Mouse (Mus musculus): ENCODE measurements around the gene Osbpl11.
A peak's percentile ranks its signal among the peaks of the same experiment; 100 is the strongest.
"Not testable (repeated sequence)": the region's sequence is repeated elsewhere in the genome, so short reads cannot be mapped to it uniquely, and the experiment has no call there.

The Osbpl11 gene

DNA sequence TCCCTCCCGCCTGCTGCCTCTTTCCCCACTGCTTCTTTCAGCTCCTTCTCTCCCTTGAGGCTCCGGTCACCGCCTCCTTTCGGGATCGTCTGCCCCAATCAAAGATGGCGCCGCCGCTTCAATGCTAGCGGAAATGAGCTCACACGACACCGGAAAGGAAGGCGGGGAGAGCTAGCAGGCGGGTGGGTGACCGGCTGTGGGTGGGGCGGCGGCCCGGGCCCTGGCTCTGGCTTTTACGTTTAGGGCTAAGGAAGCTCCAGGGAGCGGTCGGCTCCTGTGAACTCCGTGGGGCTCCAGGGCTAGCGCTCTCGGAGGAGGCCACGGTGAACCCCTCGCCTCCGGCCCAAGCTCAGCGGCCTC lies at the start of gene Osbpl11:
Gene Osbpl11 (plus strand): TSS at position 171 of the 360 bp plus-strand sequence.
- DNase-seq = peak; percentile 95

- no peak for DNase-seq
These were observed 49.7 kb upstream of the Osbpl11 start for GRCm38 (mm10) chr16:33135167-33135566.

- not testable (repeated sequence) for DNase-seq
These were observed 45.8 kb upstream of the Osbpl11 start for GRCm38 (mm10) chr16:33139061-33139460.

DNA sequence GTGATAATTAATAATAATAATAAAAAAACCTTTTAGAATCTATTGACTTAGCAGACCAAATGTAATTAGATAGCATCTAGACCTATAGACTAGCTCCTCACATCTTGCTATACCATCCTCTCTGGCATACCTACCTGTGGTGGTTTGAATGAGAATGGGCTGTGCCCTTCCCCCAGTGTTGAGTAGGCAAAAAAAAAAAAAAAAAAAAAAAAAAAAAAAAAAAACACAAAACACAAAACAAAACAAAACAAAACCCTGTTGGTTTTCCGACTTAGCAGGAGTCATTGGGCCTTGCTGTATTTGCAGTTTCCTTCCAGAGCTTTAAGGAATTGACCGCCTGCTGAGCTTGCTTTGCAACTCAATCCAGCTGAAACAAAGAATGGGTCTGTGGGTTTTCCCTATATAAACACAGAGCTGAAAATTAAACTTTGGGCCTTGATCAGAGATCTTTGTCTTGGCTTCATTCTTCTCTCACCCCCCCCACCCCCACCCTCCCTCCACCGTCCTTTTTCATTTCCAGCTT lies 43.1 kb upstream of the Osbpl11 start:
- no peak for DNase-seq

DNA sequence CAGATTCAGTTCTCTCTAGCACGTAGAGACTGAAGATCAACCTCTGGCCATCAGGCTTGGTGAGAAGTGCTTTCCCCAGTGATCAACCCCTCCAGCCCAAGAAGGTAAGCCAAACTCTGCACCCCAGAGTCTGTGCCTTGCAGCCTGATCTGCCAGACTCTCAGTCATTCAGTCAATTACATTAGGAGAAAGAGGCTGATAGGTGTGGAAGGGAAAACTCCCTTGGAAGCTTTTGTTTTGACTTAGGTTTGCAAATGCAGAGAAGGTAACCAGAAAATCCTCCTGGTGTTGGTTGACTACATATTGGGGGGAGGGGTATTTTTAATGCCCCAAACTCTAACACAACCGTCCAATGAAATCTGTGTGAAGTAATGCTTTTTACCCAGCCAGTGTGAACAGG lies 41.4 kb upstream of the Osbpl11 start:
- DNase-seq = no peak

GRCm38 (mm10) chr16:33146185-33146584 lies 38.7 kb upstream of the Osbpl11 start:
- DNase-seq = no peak

GRCm38 (mm10) chr16:33148135-33148534 lies 36.7 kb upstream of the Osbpl11 start:
- no peak for DNase-seq

DNA sequence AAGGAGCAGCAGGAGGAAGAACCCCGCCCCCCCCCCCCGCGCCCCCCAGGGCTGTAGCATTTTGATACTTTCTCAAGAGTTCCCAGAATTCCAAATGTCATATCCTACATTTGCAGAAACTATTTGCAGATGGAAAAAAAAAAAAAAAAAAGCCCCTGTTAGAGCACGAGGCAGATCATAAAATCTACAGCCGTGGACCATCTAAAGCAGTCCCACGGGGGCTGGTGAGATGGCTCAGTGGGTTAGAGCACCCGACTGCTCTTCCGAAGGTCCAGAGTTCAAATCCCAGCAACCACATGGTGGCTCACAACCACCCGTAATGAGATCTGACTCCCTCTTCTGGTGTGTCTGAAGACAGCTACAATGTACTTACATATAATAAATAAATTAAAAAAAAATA lies 34.0 kb upstream of the Osbpl11 start:
- not testable (repeated sequence) for DNase-seq

DNA sequence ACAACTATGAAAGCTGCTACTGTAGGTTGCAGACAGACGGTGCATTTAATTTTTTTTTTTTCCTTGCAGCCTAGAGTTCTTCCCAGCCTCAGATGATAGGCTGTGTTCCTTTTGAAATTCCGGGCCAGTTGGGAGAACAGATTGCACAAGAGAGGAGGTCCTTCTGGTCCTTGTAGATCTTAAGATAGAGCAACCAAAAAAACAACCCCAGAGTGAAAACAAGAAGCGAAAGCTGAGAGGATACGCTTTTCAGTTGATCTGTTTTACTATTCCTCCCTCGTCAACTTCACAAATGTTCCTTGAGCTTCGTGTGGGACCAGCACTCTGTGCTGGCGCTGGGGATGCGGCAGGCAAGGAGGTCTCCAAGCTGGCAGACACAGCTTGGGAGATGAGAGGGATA lies 33.3 kb upstream of the Osbpl11 start:
- DNase-seq = peak; percentile 55

DNA sequence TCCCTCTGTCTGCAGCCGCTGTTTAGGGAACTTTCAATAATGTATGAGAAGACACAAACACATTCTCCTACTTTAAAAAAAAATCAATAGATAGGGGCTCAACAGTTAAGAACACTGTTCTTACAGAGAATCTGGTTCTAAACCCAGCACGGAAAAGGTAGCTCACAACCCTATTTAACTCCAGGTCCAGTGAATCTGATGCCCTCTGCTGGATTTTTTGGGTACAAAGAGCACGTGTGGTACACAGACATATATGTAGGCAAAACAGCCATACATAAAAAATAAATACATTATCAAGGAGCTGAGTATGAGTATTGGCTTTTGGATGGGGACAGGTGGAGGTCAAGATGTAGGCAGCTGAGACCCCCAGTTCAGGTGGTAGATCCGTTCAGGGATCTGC lies 29.9 kb upstream of the Osbpl11 start:
- DNase-seq = no peak

GRCm38 (mm10) chr16:33158006-33158405 lies 26.9 kb upstream of the Osbpl11 start:
- DNase-seq = no peak

DNA sequence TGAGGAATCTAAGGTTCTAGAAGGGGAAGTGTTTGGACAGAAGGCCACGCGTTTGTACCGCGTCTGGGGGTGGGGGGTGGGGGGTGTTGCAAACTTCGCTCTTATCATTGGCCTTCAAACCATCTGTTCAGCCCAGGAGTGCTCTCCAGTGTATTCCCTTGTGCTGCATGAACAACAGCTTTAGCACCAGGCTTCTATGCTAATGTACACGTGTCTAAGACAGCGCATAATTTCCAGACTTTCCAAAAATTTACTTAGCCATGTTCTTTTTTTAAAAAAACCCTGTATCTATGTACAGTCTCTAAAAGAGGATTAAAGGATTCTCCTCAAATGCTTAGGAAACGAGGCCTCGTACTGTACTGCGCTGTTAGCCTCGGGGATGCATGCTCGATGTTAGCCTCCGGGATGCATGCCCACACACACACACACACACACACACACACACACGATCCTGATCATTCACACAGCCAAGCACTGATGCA lies 26.2 kb upstream of the Osbpl11 start:
- DNase-seq = no peak

GRCm38 (mm10) chr16:33159363-33159762 lies 25.5 kb upstream of the Osbpl11 start:
- no peak for DNase-seq

DNA sequence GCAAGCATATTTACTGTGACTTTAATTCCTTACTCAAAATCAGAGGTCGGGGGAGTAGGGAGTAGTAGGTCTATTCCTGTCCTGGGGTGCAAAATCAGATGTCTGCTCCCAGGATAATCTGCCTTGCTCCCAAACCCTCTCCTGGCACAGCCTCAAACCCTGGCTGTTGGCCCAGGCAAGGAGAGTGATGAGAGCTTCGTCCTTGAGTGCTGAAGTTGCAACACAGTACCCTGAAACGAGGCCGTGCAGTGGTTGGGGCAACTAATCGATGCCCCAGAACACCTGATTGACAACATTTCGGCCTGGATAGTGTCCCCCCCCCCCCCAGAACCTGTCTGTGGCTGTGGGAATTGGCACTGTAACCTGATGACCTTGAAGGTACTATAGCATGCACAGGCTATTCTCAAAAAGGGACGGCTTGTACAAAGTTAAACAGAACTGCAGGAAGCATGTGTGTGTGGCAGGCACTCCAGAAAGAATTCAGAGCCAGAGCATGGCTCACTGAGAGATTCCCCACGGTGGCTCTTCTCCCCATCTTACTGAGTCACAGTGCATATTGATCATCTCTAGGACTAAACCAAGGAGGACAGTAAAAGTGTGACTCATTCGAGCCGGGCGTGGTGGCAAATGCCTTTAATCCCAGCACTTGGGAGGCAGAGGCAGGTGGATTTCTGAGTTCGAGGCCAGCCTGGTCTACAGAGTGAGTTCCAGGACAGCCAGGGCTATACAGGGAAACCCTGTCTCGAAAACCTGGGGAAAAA lies 21.4 kb upstream of the Osbpl11 start:
- DNase-seq = no peak

- not testable (repeated sequence) for DNase-seq
These were observed 18.6 kb upstream of the Osbpl11 start for GRCm38 (mm10) chr16:33166284-33166683.

DNA sequence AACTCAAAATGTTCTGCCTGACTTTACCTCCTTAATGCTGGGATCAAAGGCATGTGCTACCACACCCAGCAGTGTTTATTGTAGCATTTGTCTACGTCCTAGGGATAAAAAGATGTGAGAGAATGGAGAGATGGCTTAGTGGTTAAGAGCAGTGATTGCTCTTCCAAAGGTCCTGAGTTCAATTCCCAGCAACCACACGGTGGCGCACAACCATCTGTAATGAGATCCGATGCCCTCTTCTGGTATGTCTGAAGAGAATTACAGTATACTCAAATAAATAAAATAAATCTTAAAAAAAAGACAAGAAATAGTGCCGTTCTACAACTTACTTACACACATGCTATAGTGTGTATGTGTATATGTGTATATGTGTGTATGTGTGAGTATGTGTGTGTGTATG lies 17.3 kb upstream of the Osbpl11 start:
- no peak for DNase-seq

DNA sequence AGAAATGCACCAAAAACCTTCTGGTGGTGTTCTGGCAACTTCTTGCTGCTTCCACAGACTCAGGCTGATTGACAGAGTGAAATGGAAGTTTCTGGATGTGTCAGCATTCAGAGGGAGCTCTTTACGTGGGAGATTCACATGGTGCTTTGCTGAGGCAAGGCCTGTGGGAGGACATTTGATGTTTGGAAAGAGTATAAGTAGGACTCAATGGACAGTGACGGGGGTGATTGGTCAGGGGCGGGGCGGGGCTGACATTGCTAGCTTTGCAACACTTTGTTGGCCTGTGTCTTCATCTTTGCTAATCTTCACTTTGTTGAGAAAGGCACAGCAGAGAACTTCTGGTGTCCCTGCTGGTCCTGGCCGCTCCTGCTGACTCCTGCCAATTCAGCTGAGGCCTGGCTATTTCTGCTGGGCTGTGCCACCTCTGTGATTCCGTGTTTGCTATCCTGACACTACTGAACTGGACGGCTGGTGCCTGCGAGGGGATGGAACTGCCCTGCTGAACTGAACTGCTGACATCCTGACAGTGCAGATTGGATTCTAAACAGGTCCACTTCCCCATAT lies 15.3 kb upstream of the Osbpl11 start:
- no peak for DNase-seq

- DNase-seq = no peak
These were observed 13.9 kb upstream of the Osbpl11 start for GRCm38 (mm10) chr16:33170716-33171587.

- no peak for DNase-seq
These were observed 13.1 kb upstream of the Osbpl11 start for GRCm38 (mm10) chr16:33171800-33172199.

GRCm38 (mm10) chr16:33173151-33173550 lies 11.7 kb upstream of the Osbpl11 start:
- DNase-seq = no peak

DNA sequence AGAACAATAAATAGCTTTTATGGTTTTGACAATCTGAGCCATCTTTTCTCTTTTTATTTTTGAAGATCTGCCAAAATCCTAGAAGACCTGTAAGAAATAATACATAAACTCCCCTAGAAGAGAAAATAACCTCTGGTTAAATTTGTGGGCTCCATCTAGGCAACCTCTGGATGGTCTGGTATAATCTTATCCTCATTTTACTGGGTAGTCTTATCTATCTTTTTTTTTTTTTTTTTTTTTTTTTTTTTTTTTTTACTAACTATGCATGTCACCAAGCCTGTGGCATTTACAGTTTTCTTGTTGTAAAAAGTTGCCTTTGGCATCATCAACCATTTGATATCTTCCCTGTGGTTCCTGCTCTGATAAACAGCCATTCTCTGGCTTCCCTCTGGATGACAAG lies 10.2 kb upstream of the Osbpl11 start:
- DNase-seq = no peak

DNA sequence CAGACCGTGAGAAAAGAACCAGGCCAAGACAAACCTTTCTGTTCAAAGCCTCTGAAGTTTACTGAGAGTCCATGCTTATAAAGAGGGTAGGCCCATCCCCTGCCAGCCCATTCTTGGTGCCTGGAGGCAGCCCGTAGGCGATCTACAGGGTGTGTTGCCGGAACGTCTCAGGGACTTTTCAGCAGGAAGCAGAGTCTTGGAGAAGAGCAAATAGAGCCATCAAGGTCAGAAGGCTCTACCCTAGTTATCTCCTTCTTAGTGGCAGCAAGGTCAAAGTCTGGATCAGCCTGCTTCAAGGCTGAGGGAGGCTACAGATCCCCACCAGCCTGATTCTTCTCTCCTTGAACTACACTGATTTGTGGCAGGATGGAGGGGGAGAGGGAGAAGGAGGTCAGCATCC lies 8.0 kb upstream of the Osbpl11 start:
- not testable (repeated sequence) for DNase-seq

GRCm38 (mm10) chr16:33177722-33178121 lies 7.1 kb upstream of the Osbpl11 start:
- no peak for DNase-seq

Measured in right cerebral cortex, postnatal 25 days (tissue).